Mouse (Mus musculus): ENCODE results near the gene Tnfrsf11a.
"Not testable (repeated sequence)": the region's sequence is repeated elsewhere in the genome, so short reads cannot be mapped to it uniquely, and the experiment has no call there.

Gene Tnfrsf11a

GRCm38 (mm10) chr1:105780457-105781364, at the start of gene Tnfrsf11a:
Gene Tnfrsf11a, plus strand, starts transcription at chr1:105780718.
- peak; percentile 17 to 34 for DNase-seq

- DNase-seq, result no peak
These were observed 45.2 kb upstream of the Tnfrsf11a start for GRCm38 (mm10) chr1:105735318-105735717.

GRCm38 (mm10) chr1:105738334-105738733, 42.2 kb upstream of the Tnfrsf11a start:
- no peak for DNase-seq

GRCm38 (mm10) chr1:105739493-105739892, 41.0 kb upstream of the Tnfrsf11a start:
- no peak for DNase-seq

GRCm38 (mm10) chr1:105742481-105742880, 38.0 kb upstream of the Tnfrsf11a start:
- no peak for DNase-seq

- no peak for DNase-seq
These were observed 34.1 kb upstream of the Tnfrsf11a start for GRCm38 (mm10) chr1:105746444-105746843.

- DNase-seq, result no peak
These were observed 33.5 kb upstream of the Tnfrsf11a start for GRCm38 (mm10) chr1:105746858-105747596.

GRCm38 (mm10) chr1:105748091-105748799, 32.3 kb upstream of the Tnfrsf11a start:
- no peak for DNase-seq

- no peak for DNase-seq
These were observed 28.3 kb upstream of the Tnfrsf11a start for GRCm38 (mm10) chr1:105752196-105752595.

- DNase-seq, result no peak
These were observed 27.6 kb upstream of the Tnfrsf11a start for GRCm38 (mm10) chr1:105752944-105753343.

- no peak for DNase-seq
These were observed 21.7 kb upstream of the Tnfrsf11a start for GRCm38 (mm10) chr1:105758798-105759197.

- no peak for DNase-seq
These were observed 20.9 kb upstream of the Tnfrsf11a start for GRCm38 (mm10) chr1:105759422-105760165.

- DNase-seq, result no peak
These were observed 14.9 kb upstream of the Tnfrsf11a start for GRCm38 (mm10) chr1:105765586-105765985.

GRCm38 (mm10) chr1:105766099-105766498, 14.4 kb upstream of the Tnfrsf11a start:
- not testable (repeated sequence) for DNase-seq

GRCm38 (mm10) chr1:105768397-105768796, 12.1 kb upstream of the Tnfrsf11a start:
- no peak for DNase-seq

- no peak for DNase-seq
These were observed 9.8 kb upstream of the Tnfrsf11a start for GRCm38 (mm10) chr1:105770685-105771084.

GRCm38 (mm10) chr1:105776426-105776825, 4.1 kb upstream of the Tnfrsf11a start:
- no peak for DNase-seq

- DNase-seq, result no peak
These were observed 450 bp upstream of the Tnfrsf11a start for GRCm38 (mm10) chr1:105780079-105780456.

- no peak for DNase-seq
These were observed 1.1 kb downstream of the Tnfrsf11a start for GRCm38 (mm10) chr1:105781391-105782146.

- DNase-seq, result no peak
These were observed 3.9 kb downstream of the Tnfrsf11a start for GRCm38 (mm10) chr1:105784257-105785016.

GRCm38 (mm10) chr1:105785146-105785545, 4.6 kb downstream of the Tnfrsf11a start:
- DNase-seq, result no peak
